Mouse (Mus musculus) heart, adult 2 months (tissue): ENCODE data around the gene Wdr75. TPM values are rescaled to one million over a fixed set of nuclear protein-coding genes. Genes with fewer than 3 reads are reported as not detected.

Experiments used
- DNase-seq, 2 experiments: peaks; one replicate each; pipeline ENCODE4 v3.0.0; 2021
- H3K27ac ChIP-seq: fragments of 200-600 bp; 2 replicates; pipeline ENCODE4 v1.8.1; 2022
- H3K27me3 ChIP-seq: fragments of 200-500 bp; 2 replicates; pipeline ENCODE4 v1.6.1; 2012; ENCODE audit warnings: mild to moderate bottlenecking, low read length, inconsistent platforms, mixed read lengths; ENCODE audit not compliant: control insufficient read depth, insufficient read depth
- H3K36me3 ChIP-seq: fragments of 200-500 bp; 2 replicates; pipeline ENCODE4 v1.6.1; 2012; ENCODE audit warnings: low read length, inconsistent platforms; ENCODE audit not compliant: control insufficient read depth, insufficient read depth
- H3K4me1 ChIP-seq: fragments of 200-500 bp; 2 replicates; pipeline ENCODE4 v1.6.1; 2011; ENCODE audit warnings: low read length; ENCODE audit not compliant: control insufficient read depth, insufficient read depth
- H3K4me3 ChIP-seq: fragments of 200-600 bp; 2 replicates; pipeline ENCODE4 v1.8.1; 2022
- H3K79me2 ChIP-seq: fragments of 200-500 bp; replicated peaks from 2 replicates; pipeline ENCODE4 v1.6.1; 2012; ENCODE audit warnings: mild to moderate bottlenecking, inconsistent platforms, low read length, moderate library complexity, mixed read lengths; ENCODE audit not compliant: control insufficient read depth, insufficient read depth
- H3K9ac ChIP-seq: fragments of 200-500 bp; 2 replicates; pipeline ENCODE4 v1.6.1; 2012; ENCODE audit warnings: low read depth, mild to moderate bottlenecking, control low read depth, inconsistent platforms, low read length, mixed read lengths
- CTCF ChIP-seq: fragments of 200-600 bp; IDR thresholded peaks from 2 replicates; pipeline ENCODE4 v1.8.1; 2022; ENCODE audit warnings: antibody characterized with exemption, mild to moderate bottlenecking, moderate library complexity
- EP300 ChIP-seq: fragments of 200-500 bp; IDR thresholded peaks from 2 replicates; pipeline ENCODE4 v1.6.1; 2011; ENCODE audit warnings: low read depth, low read length, control low read depth; ENCODE audit not compliant: insufficient read depth
- POLR2A ChIP-seq: fragments of 200-500 bp; IDR thresholded peaks from 2 replicates; pipeline ENCODE4 v1.6.1; 2011; ENCODE audit warnings: mild to moderate bottlenecking, low read depth, low read length, control low read depth; ENCODE audit not compliant: insufficient read depth
- WGBS: fragments of 180-500 bp; shearing (Covaris S2); methylation state at CpG from one replicate; pipeline ENCODE4 v1.1.7; 2018; 5-methylcytosine and 5-hydroxymethylcytosine counted together
- intact Hi-C: fragments of 180-260 bp; cut with DNase I; formaldehyde crosslinking; loops from one replicate; pipeline ENCODE4 v1.15.1; 2025
- polyA plus RNA-seq: library from polyadenylated mRNA; depleted of rRNA; stranded (reverse); fragments of >200 nt; gene quantifications from 2 replicates; pipeline ENCODE4 v1.2.3, GENCODE M21; 2012; rRNA removed
- total RNA-seq, 2 experiments: library from RNA; stranded (reverse); gene quantifications; 2 replicates each; pipeline ENCODE4 v1.2.3; 2021

Wdr75 gene
- total and polyA plus RNA-seq, 3 experiments: 19.1 to 27.8 (median 22.8) TPM

- Histone ChIP-seq H3K79me2 (no peaks in the 10 kb centered on the region), H3K27me3 (no peaks in the 10 kb centered on the region), H3K4me1 (peaks cover 14% of the 10 kb centered on the region), H3K9ac (no peak overlapping the region), H3K27ac (peak overlapping the region; percentile 63), H3K36me3 (peaks cover 8% of the 10 kb centered on the region), H3K4me3 (no peak overlapping the region)
- DNase-seq: no peak
- WGBS: 16% methylated on average over 1 of the region's 1 CpGs
- intact Hi-C loops: no loop called here
- TF ChIP-seq CTCF (no peak), EP300 (no peak)
These were observed 70.3 kb downstream of the Wdr75 start for GRCm38 (mm10) chr1:45865316-45865715.

- Histone ChIP-seq H3K4me3 (no peak overlapping the region), H3K27ac (peak overlapping the region; percentile 63), H3K36me3 (peaks cover 6% of the 10 kb centered on the region), H3K27me3 (no peaks in the 10 kb centered on the region), H3K9ac (no peak overlapping the region), H3K79me2 (no peaks in the 10 kb centered on the region), H3K4me1 (peaks cover 14% of the 10 kb centered on the region)
- DNase-seq: no peak
- 29% methylated on average over 5 of the region's 5 CpGs for WGBS
- intact Hi-C loops: no loop called here
- no peak for TF ChIP-seq EP300
- no peak for TF ChIP-seq CTCF
- TF ChIP-seq POLR2A: no peak
These were observed 70.8 kb downstream of the Wdr75 start for GRCm38 (mm10) chr1:45865727-45866126.

DNA sequence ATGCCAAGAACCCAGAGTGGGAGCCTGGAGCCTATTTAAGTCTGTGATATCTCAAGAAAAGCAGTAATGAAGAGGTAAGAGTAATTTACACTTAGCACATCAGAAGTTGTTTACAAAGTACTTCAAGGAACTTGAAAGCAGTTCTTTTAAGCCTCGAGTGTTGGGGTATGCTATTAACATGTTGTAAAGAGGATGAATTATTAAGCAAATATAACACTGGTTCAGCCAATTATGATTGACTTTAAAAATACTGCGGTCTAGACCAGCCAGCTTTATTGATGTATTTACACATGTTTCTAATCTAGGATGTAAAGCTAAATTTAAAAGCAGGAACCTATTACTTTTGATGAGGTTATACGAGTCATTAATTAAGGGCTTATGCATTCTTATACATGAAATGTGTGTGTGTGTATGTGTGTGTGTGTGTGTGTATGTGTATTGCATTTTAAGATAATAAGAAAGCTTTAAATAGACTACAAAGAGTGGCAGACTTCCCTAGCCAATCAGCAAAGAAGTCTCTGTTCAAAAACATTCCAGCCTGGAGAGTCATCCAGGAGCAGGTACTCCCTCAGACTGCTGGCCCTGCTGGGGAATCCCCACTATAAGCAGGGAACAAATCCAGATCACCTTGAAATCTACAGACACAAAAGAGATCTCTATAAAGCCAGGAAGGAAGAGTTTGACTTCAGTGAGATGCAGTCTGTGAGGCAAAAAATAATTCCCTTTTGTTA, 71.5 kb downstream of the Wdr75 start:
- H3K27me3 ChIP-seq: no peaks in the 10 kb centered on the region
- peak overlapping the region; percentile 8; the same call in 1 of the 2 replicates for H3K27ac ChIP-seq
- WGBS: 66% methylated on average over 3 of the region's 3 CpGs
- no peak overlapping the region for H3K9ac ChIP-seq
- no peak overlapping the region for H3K4me3 ChIP-seq
- TF ChIP-seq EP300: no peak
- TF ChIP-seq POLR2A: no peak
- TF ChIP-seq CTCF: no peak
- peaks cover 6% of the 10 kb centered on the region for H3K36me3 ChIP-seq
- H3K79me2 ChIP-seq: no peaks in the 10 kb centered on the region
- peaks cover 13% of the 10 kb centered on the region for H3K4me1 ChIP-seq
- no peak for DNase-seq
- intact Hi-C loops: no loop called here

GRCm38 (mm10) chr1:45868050-45868449, 73.1 kb downstream of the Wdr75 start:
- peak overlapping the region; percentile 13; the same call in 1 of the 2 replicates for H3K27ac ChIP-seq
- intact Hi-C loops: no loop called here
- no peak overlapping the region for H3K4me3 ChIP-seq
- TF ChIP-seq CTCF (no peak), POLR2A (no peak), EP300 (no peak)
- no peaks in the 10 kb centered on the region for H3K27me3 ChIP-seq
- H3K79me2 ChIP-seq: no peaks in the 10 kb centered on the region
- H3K36me3 ChIP-seq: peaks cover 6% of the 10 kb centered on the region
- 62% methylated on average over 1 of the region's 1 CpGs for WGBS
- no peak overlapping the region for H3K9ac ChIP-seq
- peaks cover 13% of the 10 kb centered on the region for H3K4me1 ChIP-seq
- no peak for DNase-seq

DNA sequence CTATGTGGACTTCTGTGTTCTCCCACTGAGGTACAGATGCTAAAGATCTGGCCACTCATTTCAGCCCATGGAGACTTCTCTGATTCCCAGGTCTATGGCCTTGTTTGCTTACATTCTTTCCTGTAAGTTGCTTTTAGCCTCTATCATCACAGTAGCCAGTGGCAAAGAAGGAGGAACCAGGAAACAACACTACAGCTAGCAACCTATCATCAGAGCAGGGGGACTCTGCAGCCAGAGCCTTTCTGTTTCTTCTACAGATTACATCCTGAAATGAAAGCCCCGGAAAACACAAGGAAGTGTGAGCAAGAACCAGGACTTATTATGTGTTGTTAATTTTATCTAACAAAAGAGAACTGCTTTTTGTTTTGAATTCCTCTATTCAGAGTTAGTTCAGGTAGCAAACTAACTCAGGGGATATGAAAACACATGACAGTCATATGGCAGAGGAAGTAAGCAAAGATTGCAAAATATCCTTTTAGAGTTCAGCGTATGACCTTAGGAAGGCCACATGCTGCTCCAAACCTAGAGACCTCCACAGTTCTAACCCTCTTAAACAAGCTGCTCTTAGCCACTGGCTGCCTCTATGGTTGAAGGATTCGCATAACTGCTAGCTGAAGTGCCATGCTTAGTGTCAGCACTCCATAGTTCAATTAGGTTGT, 73.6 kb downstream of the Wdr75 start:
- Histone ChIP-seq H3K4me3 (no peak overlapping the region), H3K36me3 (peaks cover 6% of the 10 kb centered on the region), H3K79me2 (no peaks in the 10 kb centered on the region), H3K9ac (no peak overlapping the region), H3K27ac (peak overlapping the region; percentile 13; the same call in 1 of the 2 replicates), H3K4me1 (peaks cover 13% of the 10 kb centered on the region), H3K27me3 (no peaks in the 10 kb centered on the region)
- intact Hi-C loops: no loop called here
- 51% methylated on average over 3 of the region's 3 CpGs for WGBS
- no peak for DNase-seq
- TF ChIP-seq CTCF: no peak
- TF ChIP-seq EP300: no peak
- TF ChIP-seq POLR2A: no peak

Other genes starting within 250 kb of the Wdr75 start
- gene Gm5269, start 95.1 kb downstream of the Wdr75 start, total RNA-seq: not detected
- gene Gm5269, start 95.1 kb downstream of the Wdr75 start, polyA plus RNA-seq: not detected in 2 replicates
- gene Slc40a1, start 131.4 kb downstream of the Wdr75 start, total RNA-seq: 10 to 100 TPM; 13.5 to 19.5 TPM
- gene Slc40a1, start 131.4 kb downstream of the Wdr75 start, polyA plus RNA-seq: 7.4 and 18.4 TPM in 2 replicates